Mouse (Mus musculus) kidney, adult 2 months (tissue): Measurements from ENCODE around the gene Slfn1.

Source experiments
- CTCF ChIP-seq: fragments of 200-500 bp; conservative IDR thresholded peaks from 2 replicates; pipeline ENCODE4 v1.5.1; 2011; ENCODE audit warnings: low read depth, mild to moderate bottlenecking, control low read depth, low read length, moderate library complexity, mixed read lengths; ENCODE audit not compliant: insufficient read depth, insufficient read length
- POLR2A ChIP-seq: fragments of 200-500 bp; IDR thresholded peaks from one replicate; pipeline ENCODE4 v1.6.1; 2011; ENCODE audit warnings: low read depth, low read length, control low read depth

DNA sequence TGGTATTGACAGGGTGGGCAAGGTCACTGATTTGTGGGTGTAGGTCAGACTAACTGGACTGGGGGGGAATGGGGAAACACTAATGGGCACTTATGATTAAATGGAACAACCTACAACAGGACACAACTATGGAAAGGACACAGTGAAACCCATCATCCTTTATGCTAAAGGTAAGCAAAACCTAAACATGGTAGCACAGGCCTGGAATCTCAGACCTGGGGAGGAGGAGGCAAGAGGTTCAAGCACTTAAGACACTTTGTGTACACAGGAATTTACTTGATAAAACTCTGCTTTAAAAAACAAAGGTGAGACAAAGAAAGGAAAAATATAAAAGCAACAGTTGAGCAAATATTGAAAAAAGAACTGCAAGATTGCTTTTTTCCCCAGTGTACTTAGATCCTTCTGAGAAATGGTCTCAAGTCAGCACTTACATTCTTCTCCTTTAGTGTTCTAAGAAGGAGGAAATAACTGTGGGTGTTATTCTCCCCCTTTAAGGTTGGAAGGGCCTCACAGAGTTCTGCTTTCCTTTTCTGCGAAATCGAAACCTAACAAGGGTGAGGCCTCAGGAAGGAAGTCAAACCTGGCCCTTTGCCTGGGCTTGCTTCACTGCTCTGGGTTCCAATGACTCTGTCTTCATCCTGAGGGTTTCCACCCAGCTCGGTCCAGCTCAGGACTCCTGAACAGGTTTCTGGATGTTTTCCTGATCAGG lies 38.8 kb upstream of the Slfn1 start:
- no peak for TF ChIP-seq CTCF
- no peak for TF ChIP-seq POLR2A
